Mouse (Mus musculus) cerebellum, adult (tissue): ENCODE results near the gene Scamp2.

Experiments used
- ATAC-seq: cut with Nextera tagmentation; 2 replicates; pipeline ENCODE4 v1.9.2; 2017; ENCODE audit warnings: mild to moderate bottlenecking, moderate library complexity, mixed read lengths; ENCODE audit not compliant: insufficient number of reproducible peaks, low FRiP score, low TSS enrichment

Scamp2 gene

DNA sequence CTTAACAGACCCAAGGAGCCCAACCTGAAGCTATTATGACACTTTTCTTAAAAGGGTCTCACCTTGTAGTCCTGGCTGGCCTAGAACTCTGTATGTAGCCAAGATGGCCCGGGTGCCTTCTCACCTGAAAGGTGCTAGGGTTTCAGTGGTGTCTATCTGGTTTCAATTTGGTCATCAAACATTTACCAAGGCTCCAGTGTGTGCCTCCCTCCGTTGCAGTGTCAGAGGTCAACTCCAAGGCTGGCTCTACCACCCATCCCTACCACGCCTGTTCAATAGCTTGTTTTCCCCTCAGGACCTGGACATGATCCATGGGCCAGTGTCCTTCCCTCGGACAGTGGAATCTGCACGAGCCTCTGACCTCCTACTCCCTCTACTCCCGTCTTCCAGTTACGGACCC, 63.6 kb downstream of the Scamp2 start:
- no peak for ATAC-seq

DNA sequence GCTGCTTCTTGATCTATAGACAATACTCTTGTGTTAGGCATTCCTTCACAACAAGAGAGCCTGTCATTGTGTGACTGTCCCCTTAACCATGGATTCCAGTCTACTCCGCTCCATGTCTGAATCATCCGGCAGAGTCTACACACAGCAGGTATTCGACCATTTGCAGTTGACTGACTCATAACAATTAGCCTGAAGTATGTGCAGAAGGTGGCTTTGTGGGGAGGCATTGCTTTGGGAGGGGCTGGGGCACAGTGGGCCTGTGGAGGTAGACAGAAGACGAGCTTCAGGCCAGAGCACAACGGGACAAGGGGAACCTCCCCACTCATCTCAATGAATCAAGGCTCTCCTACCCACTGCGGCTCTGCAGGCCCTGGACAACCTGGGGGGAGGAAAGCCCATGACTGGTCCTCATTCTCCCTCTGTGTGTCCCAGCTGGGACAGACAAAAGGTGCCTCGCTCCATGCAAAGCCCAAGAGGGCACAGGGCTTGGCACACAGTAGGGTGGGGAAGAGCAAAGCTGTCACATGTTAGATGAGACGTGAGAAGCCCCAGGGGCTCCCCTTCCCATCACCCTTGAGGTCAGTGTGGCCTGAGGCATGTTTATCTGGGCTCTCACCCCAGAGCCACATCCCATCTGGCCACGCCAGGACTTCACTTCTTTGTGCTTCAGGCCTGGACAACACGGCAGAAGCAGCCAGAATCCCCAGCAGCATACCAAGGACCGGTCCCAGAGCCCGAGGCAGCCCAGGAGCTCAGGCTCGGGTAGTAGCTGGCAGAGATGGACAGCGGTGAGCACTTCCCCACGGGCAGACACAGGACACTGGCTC, 65.1 kb downstream of the Scamp2 start:
- ATAC-seq, result no peak

DNA sequence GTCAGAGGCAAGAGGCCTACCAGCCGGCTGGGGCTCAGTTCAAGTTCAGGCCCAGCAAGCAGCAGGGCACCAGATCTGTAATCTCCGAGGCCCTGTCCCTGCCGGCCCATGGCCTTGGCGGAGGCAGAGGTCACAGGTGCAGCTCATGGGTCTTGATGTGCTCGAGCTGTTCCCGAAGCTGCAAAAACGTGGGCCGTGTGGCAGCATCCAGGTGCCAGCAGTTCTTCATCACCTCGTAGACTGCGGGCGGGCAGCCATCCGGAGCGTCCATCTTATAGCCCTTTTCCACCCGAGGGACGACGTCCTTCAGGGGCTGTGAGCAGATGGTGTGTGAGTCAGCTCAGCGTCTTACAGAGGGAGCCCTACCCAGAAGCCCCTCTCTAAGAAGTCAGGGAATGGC, 66.4 kb downstream of the Scamp2 start:
- no peak for ATAC-seq

DNA sequence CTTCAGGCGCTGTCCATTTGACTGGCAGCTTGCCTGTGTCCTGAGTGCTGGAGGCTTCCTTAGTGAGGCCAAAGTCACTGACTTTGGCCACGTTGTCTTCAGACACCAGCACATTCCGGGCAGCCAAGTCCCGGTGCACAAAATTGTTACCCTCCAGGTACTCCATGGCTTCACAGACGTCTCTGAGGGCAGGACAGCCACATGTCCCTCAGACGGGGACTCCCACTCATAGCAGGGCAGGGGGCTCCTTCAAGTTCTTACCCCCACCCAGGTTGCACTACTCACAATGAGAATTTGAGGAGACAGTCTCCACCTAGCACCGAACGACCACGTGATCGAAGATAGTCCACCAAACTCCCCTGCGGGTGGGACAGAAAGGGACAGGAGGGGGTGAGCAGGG, 67.1 kb downstream of the Scamp2 start:
- ATAC-seq, result no peak

GRCm38 (mm10) chr9:57628717-57629116, 68.0 kb downstream of the Scamp2 start:
- ATAC-seq, result no peak

- ATAC-seq, result 0 out of 2 replicates have a peak, but pooled peaks have one; percentile 37
These were observed 68.6 kb downstream of the Scamp2 start for GRCm38 (mm10) chr9:57629118-57629874.

DNA sequence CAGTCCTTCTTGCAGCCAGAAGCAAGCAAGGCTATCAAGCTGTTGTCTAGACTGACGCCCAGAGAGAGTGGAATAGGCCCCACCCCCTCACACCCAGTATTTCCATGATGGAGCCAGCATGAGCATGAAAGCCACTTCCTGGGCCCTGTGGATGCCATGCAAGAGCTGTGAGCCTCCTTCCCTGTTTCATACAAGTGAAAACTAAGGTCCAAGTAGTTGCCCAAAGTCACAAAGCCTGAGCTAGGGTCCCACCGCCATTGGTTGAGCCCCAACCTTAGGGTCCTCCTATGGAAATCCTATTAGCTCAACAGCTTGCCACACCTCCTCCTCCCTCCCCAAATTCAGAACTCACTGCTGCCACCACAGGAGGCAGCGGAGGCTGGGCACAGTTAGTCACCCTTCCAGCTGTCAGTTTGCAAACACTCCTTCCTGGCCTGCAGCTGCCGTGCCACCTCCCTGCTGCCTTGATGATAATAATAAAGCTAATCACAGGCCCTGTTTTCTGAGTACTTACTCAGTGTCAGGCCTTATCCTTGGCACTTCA, 72.8 kb downstream of the Scamp2 start:
- no peak for ATAC-seq

- no peak for ATAC-seq
These were observed 76.5 kb downstream of the Scamp2 start for GRCm38 (mm10) chr9:57637272-57637671.

DNA sequence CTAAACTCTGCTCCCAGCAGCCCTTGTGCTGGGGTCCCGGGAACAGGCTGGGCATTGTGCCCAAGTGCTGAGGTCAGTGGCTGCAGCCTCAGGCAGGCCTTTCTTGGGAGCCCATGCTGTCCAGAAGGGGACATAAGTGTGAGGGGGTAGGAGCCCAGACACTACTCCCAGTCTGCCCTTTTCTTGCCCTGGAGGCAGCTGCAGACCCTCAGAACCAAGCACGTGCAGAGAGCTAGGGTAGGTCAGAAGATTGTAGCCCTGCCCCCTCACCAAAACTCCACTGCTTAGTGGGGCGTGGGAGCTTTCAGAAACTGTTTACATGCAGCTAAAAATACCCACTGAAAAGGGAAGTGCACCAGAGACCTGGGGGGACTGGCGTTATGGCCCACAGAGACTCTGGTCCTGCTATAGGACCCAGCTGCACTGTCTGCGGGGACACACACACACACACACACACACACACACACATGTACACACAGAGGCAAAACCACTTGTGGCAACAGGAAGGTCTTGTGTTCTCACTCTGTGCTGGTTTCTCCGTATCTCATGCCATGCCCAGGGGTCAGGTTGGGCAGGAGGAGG, 77.1 kb downstream of the Scamp2 start:
- ATAC-seq, result no peak
